Mouse (Mus musculus): ENCODE measurements around the gene Ang5. TPM values are rescaled to one million over a fixed set of nuclear protein-coding genes. Genes with fewer than 3 reads are reported as not detected.
"Not testable (repeated sequence)": the region's sequence is repeated elsewhere in the genome, so short reads cannot be mapped to it uniquely, and the experiment has no call there.

The Ang5 gene
- total RNA-seq (2012; rRNA removed) = not detected in 2 replicates

DNA sequence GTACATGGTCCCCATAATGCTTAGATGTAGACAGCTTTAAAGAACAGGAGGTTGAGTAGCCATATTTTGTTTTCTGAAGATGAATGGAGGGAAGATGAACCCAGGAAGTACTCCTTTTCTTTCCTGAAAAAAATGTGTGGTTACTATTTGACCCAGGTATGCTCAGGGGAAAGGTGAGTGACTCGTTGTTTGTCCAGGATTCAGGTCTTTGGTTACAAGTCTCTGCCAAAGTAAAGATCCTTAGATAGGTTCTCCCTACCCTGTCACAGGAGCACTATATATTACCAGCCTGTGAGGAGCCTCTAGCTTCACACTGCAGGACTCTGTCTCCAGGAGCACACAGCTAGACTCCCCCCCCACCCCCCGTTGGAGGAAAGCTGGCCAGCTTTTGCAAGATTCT lies at the start of gene Ang5:
Gene Ang5, plus strand, starts transcription at position 301 of the 400 bp plus-strand sequence.
- DNase-seq (ENCODE audit: low read depth, low spot score); H3K4me1 ChIP-seq (ENCODE audit: control insufficient read depth in 2 of 2, insufficient read depth in 2 of 2, low read length in 2 of 2, poor library complexity in 1 of 2); in situ Hi-C loops (cut with MboI; ENCODE audit: low sequenced_read_pairs in 2 of 2, unreplicated experiment in 2 of 2); H3K27ac ChIP-seq (ENCODE audit: insufficient read depth, low read depth, low read length, poor library complexity, severe bottlenecking); H3K4me3 ChIP-seq (ENCODE audit: insufficient read depth in 1 of 2, low read depth in 1 of 2, low read length in 2 of 2, poor library complexity in 1 of 2, severe bottlenecking in 1 of 2); H3K9me3 ChIP-seq (ENCODE audit: control insufficient read depth, insufficient read depth, low read depth, low read length); H3K9ac ChIP-seq (ENCODE audit: insufficient read depth, low read depth, low read length, poor library complexity, severe bottlenecking); H3K36me3 ChIP-seq (ENCODE audit: control insufficient read depth, insufficient read depth, low read length, poor library complexity, severe bottlenecking): not testable (repeated sequence)

DNA sequence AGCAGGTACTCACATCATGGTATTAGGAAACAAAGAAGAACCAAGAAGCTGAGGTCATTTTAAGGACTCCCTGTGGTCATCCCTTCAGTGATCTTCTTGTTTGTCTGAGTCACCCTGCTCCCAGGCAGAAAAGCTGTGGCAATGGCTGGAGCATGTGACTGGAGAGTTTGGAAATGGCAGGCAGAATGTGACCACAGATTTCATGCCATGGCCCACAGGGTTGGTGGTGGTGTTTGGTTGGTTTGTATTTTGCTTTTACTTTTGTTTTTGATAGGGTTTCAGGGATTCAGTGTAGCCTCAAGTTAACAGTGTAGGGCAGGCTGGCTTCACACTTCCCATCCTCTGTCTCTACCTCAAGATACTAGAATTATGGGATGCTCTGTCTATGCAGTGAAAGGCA lies 38.7 kb upstream of the Ang5 start:
- H3K9me3 ChIP-seq (ENCODE audit: control insufficient read depth, insufficient read depth, low read depth, low read length); H3K4me3 ChIP-seq (ENCODE audit: insufficient read depth in 1 of 2, low read depth in 1 of 2, low read length in 2 of 2, poor library complexity in 1 of 2, severe bottlenecking in 1 of 2); H3K36me3 ChIP-seq (ENCODE audit: control insufficient read depth, insufficient read depth, low read length, poor library complexity, severe bottlenecking); DNase-seq (ENCODE audit: low read depth, low spot score); in situ Hi-C loops (cut with MboI; ENCODE audit: low sequenced_read_pairs in 2 of 2, unreplicated experiment in 2 of 2); H3K4me1 ChIP-seq (ENCODE audit: control insufficient read depth in 2 of 2, insufficient read depth in 2 of 2, low read length in 2 of 2, poor library complexity in 1 of 2); H3K27ac ChIP-seq (ENCODE audit: insufficient read depth, low read depth, low read length, poor library complexity, severe bottlenecking); H3K9ac ChIP-seq (ENCODE audit: insufficient read depth, low read depth, low read length, poor library complexity, severe bottlenecking): not testable (repeated sequence)

DNA sequence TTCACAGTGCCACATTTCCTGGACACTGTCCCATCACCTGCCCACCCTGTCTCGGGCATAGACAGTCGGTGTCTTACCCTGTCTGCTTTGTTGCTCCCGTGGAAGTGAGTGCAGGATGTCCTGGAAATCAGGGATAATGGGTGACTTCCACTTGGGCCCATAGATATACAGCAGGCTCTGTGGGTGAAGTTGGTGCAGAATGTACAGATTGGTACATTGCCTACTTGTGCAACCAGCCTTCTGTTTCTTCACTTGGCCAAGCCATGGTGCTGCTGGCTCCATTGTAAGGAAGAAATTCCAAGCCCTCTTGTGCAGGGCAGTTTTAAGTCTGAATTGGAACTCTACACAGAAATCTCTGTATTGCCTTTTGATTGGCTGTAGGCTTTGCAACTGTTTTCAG lies 33.4 kb upstream of the Ang5 start, which contains the start of gene Ear10:
Gene Ear10, minus strand, starts transcription at position 101 of the 400 bp plus-strand sequence.
- in situ Hi-C loops (cut with MboI; ENCODE audit: low sequenced_read_pairs in 2 of 2, unreplicated experiment in 2 of 2); H3K36me3 ChIP-seq (ENCODE audit: control insufficient read depth, insufficient read depth, low read length, poor library complexity, severe bottlenecking); H3K27ac ChIP-seq (ENCODE audit: insufficient read depth, low read depth, low read length, poor library complexity, severe bottlenecking); H3K9ac ChIP-seq (ENCODE audit: insufficient read depth, low read depth, low read length, poor library complexity, severe bottlenecking); H3K4me1 ChIP-seq (ENCODE audit: control insufficient read depth in 2 of 2, insufficient read depth in 2 of 2, low read length in 2 of 2, poor library complexity in 1 of 2); DNase-seq (ENCODE audit: low read depth, low spot score); H3K4me3 ChIP-seq (ENCODE audit: insufficient read depth in 1 of 2, low read depth in 1 of 2, low read length in 2 of 2, poor library complexity in 1 of 2, severe bottlenecking in 1 of 2); H3K9me3 ChIP-seq (ENCODE audit: control insufficient read depth, insufficient read depth, low read depth, low read length): not testable (repeated sequence)

DNA sequence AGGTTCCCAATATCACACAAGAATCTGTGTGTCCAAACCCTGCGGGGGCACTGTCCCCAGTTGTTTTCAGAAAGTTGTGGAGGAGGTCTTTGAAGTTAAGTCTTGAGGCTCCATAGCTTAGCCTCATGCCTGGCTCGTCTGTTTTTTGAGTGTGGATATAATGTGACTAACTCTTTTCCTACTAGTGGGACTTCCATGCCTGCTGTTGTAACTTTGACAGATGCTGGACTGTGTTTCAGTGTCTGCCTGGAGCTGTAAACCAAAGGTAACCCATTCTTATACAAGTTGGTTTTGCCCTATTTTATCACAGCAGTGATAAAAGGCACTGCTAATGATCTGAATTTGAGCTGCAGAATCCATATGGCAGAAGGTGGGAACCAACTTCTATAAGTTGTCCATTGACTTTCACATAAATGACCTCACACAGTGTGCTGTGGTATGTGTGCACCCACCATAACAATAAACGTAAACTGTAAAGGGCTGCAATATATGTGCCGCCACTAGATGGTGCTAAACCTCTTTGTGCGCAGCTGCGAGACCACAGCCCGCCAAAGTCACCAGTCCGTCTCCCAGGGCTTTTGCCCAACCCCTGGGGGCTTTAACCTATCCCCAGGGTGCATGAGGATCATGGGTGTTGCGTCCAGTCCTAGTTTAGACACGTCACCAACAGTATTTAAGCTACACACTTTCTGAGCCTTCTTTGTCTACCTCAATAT lies 32.0 kb upstream of the Ang5 start, which contains the start of gene Gm8113:
Gene Gm8113, plus strand, starts transcription at position 703 of the 716 bp plus-strand sequence.
- H3K4me1 ChIP-seq (ENCODE audit: control insufficient read depth in 2 of 2, insufficient read depth in 2 of 2, low read length in 2 of 2, poor library complexity in 1 of 2); in situ Hi-C loops (cut with MboI; ENCODE audit: low sequenced_read_pairs in 2 of 2, unreplicated experiment in 2 of 2); H3K27ac ChIP-seq (ENCODE audit: insufficient read depth, low read depth, low read length, poor library complexity, severe bottlenecking); H3K36me3 ChIP-seq (ENCODE audit: control insufficient read depth, insufficient read depth, low read length, poor library complexity, severe bottlenecking); H3K9me3 ChIP-seq (ENCODE audit: control insufficient read depth, insufficient read depth, low read depth, low read length): not testable (repeated sequence)
- peak; percentile 52 for DNase-seq (ENCODE audit: low read depth, low spot score)
- Histone ChIP-seq H3K9ac (ENCODE audit: insufficient read depth, low read depth, low read length, poor library complexity, severe bottlenecking) (peak within 1 kb of the TSS; percentile 82), H3K4me3 (ENCODE audit: insufficient read depth in 1 of 2, low read depth in 1 of 2, low read length in 2 of 2, poor library complexity in 1 of 2, severe bottlenecking in 1 of 2) (peak within 1 kb of the TSS; percentile 74 to 89)

DNA sequence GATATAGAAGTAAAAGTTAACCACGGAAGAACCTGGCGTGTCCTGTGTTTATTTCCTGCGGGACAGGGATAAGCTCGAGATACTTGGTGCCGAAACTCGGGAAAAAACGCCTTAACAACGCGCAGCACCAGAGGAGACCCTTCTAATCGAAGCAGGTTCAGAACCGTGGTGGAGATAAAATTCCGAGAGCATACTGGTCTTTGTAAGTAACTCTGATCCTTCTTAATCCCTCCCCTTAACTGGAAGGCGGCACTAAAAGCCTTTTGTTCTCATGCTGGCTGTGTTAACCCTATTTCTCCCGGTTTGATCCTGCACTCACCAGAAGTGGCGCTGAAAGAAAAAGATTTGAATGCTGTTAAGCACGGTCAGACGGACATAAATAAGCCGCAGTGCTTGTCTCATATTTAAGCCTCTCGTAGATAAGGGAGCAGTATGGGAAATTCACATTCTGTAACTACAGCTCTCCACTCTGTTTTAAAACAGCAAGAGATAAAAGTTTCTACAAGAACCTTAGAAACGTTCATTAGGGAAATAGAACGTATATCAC lies 31.4 kb upstream of the Ang5 start:
- H3K9me3 ChIP-seq (ENCODE audit: control insufficient read depth, insufficient read depth, low read depth, low read length); DNase-seq (ENCODE audit: low read depth, low spot score); H3K36me3 ChIP-seq (ENCODE audit: control insufficient read depth, insufficient read depth, low read length, poor library complexity, severe bottlenecking); H3K4me1 ChIP-seq (ENCODE audit: control insufficient read depth in 2 of 2, insufficient read depth in 2 of 2, low read length in 2 of 2, poor library complexity in 1 of 2); H3K27ac ChIP-seq (ENCODE audit: insufficient read depth, low read depth, low read length, poor library complexity, severe bottlenecking); in situ Hi-C loops (cut with MboI; ENCODE audit: low sequenced_read_pairs in 2 of 2, unreplicated experiment in 2 of 2): not testable (repeated sequence)
- peak overlapping the region; percentile 74 to 89 for H3K4me3 ChIP-seq (ENCODE audit: insufficient read depth in 1 of 2, low read depth in 1 of 2, low read length in 2 of 2, poor library complexity in 1 of 2, severe bottlenecking in 1 of 2)
- peak overlapping the region; percentile 82 for H3K9ac ChIP-seq (ENCODE audit: insufficient read depth, low read depth, low read length, poor library complexity, severe bottlenecking)

DNA sequence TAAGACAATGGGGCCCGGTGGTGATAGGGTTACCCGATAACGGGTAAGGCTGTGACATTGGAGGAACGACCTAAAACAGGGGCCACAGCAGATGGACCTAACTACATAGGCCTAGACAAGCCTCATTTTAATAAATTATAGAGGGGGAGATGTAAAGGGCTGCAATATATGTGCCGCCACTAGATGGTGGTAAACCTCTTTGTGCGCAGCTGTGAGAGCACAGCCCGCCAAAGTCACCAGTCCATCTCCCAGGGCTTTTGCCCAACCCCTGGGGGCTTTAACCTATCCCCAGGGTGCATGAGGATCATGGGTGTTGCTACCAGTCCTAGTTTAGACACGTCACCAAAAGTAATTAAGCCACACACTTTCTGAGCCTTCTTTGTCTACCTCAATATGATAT lies 23.9 kb upstream of the Ang5 start:
- in situ Hi-C loops (cut with MboI; ENCODE audit: low sequenced_read_pairs in 2 of 2, unreplicated experiment in 2 of 2); H3K4me1 ChIP-seq (ENCODE audit: control insufficient read depth in 2 of 2, insufficient read depth in 2 of 2, low read length in 2 of 2, poor library complexity in 1 of 2); DNase-seq (ENCODE audit: low read depth, low spot score); H3K27ac ChIP-seq (ENCODE audit: insufficient read depth, low read depth, low read length, poor library complexity, severe bottlenecking); H3K9ac ChIP-seq (ENCODE audit: insufficient read depth, low read depth, low read length, poor library complexity, severe bottlenecking); H3K36me3 ChIP-seq (ENCODE audit: control insufficient read depth, insufficient read depth, low read length, poor library complexity, severe bottlenecking); H3K9me3 ChIP-seq (ENCODE audit: control insufficient read depth, insufficient read depth, low read depth, low read length); H3K4me3 ChIP-seq (ENCODE audit: insufficient read depth in 1 of 2, low read depth in 1 of 2, low read length in 2 of 2, poor library complexity in 1 of 2, severe bottlenecking in 1 of 2): not testable (repeated sequence)

DNA sequence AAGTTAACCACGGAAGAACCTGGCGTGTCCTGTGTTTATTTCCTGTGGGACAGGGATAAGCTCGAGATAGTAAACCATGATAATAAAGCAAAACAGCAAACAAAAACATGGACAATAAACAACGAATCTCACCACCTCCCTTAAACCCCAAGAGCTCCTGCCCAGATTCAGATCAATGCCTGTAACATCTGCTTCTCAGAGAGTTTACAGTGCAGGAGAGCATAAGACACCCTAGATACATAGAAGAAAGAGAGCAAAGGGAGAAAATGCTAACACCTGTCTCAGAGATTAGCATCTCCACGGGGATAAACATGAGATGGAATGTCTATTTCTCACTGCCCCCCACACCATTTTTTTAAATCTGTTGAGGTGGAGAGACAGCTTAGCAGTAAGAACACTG lies 23.5 kb upstream of the Ang5 start:
- H3K9me3 ChIP-seq (ENCODE audit: control insufficient read depth, insufficient read depth, low read depth, low read length); H3K4me3 ChIP-seq (ENCODE audit: insufficient read depth in 1 of 2, low read depth in 1 of 2, low read length in 2 of 2, poor library complexity in 1 of 2, severe bottlenecking in 1 of 2); H3K36me3 ChIP-seq (ENCODE audit: control insufficient read depth, insufficient read depth, low read length, poor library complexity, severe bottlenecking); in situ Hi-C loops (cut with MboI; ENCODE audit: low sequenced_read_pairs in 2 of 2, unreplicated experiment in 2 of 2); H3K9ac ChIP-seq (ENCODE audit: insufficient read depth, low read depth, low read length, poor library complexity, severe bottlenecking); DNase-seq (ENCODE audit: low read depth, low spot score); H3K4me1 ChIP-seq (ENCODE audit: control insufficient read depth in 2 of 2, insufficient read depth in 2 of 2, low read length in 2 of 2, poor library complexity in 1 of 2); H3K27ac ChIP-seq (ENCODE audit: insufficient read depth, low read depth, low read length, poor library complexity, severe bottlenecking): not testable (repeated sequence)

DNA sequence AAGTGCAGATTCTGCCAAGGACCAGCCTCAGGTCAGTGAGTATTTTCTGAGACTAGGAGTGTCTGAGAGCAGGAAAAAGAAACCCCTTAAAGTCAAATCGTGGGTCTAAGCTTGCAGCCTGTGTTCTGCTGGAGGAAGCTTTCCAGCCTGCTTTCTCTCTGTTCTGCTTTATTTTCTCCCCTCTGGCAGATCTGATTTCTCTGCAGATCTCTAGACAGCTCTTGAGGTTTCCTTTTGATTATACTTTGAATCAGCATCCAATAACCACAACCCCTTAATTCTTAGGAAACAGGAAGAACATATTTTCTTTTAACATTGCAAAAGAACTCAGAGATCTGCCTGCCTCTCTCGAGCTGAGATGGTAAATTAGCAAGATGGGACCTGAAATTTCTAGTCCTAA lies 3.5 kb upstream of the Ang5 start:
- H3K9me3 ChIP-seq (ENCODE audit: control insufficient read depth, insufficient read depth, low read depth, low read length); H3K4me1 ChIP-seq (ENCODE audit: control insufficient read depth in 2 of 2, insufficient read depth in 2 of 2, low read length in 2 of 2, poor library complexity in 1 of 2); in situ Hi-C loops (cut with MboI; ENCODE audit: low sequenced_read_pairs in 2 of 2, unreplicated experiment in 2 of 2); H3K9ac ChIP-seq (ENCODE audit: insufficient read depth, low read depth, low read length, poor library complexity, severe bottlenecking); H3K36me3 ChIP-seq (ENCODE audit: control insufficient read depth, insufficient read depth, low read length, poor library complexity, severe bottlenecking); H3K4me3 ChIP-seq (ENCODE audit: insufficient read depth in 1 of 2, low read depth in 1 of 2, low read length in 2 of 2, poor library complexity in 1 of 2, severe bottlenecking in 1 of 2); H3K27ac ChIP-seq (ENCODE audit: insufficient read depth, low read depth, low read length, poor library complexity, severe bottlenecking); DNase-seq (ENCODE audit: low read depth, low spot score): not testable (repeated sequence)
